Mouse (Mus musculus): ENCODE results near the gene Gba2.
"Not testable (repeated sequence)": the region's sequence is repeated elsewhere in the genome, so short reads cannot be mapped to it uniquely, and the experiment has no call there.

Gene Gba2

DNA sequence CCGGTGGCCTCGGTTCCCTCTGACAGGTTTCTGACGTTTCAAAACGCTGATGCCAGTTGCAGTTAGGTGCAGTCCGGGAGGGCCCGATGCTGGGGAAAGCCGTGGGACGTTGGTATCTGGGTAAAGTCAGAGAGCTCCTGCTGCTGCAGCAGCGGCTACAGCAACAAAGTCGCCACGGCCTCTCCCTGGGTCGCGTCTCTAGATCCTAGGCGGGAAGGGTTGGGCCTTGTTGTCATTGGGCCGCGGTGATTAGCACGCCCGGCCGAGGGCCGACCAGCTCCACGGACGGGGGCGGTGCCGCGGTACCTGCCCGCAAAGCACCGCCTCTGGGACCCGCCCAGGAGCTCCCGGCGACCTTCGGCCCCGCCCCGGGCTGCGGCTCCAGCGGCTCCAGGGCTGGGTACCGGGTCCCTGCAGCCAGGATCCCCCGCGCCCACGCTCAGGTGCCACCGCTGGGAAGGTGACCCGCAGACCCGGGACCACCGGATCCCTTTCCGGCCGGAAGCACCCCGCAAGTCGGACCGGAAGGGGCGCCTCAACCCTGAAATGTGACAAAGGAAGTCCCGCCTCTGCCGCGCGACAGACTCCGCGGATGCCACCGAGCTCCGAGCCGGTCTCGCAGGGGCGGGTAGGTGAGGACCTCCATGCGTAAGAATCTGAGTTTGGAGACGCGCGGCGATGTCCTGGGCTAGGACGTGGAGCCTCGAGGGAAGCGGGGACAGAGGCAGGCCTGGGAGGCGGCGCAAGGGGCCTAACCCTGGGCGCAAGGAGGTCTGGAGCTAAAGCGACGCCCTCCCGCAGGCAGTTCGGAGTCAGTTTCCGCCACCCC is at the start of gene Gba2, which contains the start of gene Rgp1:
Gba2 (minus strand) TSS at position 498 of the 829 bp plus-strand sequence.
Rgp1 (plus strand) TSS at position 340 of the 829 bp plus-strand sequence.
- in situ Hi-C loops (cut with MboI) = no loop called here

DNA sequence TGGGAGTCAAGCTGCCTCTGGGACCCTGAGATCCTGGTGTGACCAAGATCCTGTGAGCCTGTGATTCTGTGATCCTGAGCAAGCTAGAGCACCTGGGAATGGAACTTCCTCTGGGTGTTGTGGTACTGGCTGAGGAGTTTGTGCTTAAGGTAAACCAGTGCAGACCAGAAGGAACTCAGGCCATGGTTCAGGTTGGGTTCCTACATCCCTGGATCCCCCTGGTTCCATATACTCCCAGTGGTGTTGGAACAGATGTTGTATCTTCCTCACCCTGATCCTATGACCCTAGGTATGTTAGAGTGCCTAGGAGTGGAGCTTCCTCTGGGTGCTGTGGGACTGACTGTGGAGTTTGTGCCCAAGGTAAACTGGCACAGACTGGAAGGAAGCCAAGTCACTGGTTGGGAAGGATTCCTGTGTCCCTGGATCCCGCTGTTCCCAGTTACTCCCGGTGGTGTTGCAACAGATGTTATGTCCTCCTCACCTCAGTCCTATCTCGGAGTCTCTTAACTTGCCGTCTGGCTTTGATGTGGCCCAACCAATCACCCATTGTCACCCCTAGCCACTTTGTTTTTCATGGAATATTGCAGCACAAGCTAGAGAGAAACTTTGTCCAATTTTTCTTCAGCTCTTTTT is 41.6 kb upstream of the Gba2 start:
- in situ Hi-C loops (cut with MboI) = no loop called here

DNA sequence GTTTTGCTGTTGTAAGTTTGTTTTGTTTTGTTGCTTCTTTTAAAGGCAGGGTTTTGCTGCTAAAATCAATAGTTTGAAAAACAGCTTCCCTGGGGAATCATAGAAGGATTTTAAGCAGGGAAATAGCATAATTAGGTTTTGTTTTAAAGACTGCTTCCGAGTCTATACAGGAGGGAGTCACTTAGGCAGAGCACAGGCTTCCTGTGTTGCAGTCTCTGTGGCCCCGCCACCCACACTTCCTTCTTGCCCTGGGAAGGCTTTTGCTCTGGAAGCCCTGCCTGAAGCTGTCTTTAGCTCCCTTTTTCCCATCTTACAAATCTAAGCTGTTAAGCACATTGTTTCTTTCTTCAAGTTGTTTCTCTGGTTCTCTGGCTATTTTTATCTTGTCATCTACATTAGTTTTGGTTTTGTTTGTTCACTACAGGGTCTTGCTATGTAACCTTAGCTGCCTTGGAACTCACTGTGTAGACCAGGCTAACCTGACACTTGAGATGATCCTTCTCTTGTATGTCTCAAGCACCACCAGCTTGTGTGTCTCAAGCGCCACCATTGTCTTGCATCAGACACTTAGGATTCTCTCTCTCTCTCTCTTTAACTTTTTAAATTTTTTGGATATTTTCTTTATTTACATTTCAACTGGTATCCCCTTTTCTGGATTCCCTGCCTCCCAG is 34.5 kb upstream of the Gba2 start:
- in situ Hi-C loops (cut with MboI) = no loop called here

DNA sequence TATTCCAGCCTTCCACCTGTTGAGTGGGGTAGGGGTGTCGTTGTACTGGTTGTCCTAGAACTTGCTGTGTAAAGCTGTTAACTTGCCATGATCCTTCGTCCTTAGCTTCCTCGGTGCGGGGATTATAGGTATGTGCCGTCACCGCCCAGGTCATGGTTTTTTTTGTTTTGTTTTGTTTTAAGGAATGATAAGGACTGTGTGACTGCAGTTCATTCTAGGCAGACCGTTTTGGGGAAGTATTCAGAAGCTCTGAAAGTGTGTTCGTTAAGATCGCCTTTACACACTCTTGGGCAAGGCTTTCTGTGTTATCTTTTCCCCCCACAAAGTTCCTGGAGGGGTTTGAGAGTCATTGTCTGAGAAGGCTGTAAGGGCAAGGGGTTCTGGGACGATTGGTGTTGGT is 33.9 kb upstream of the Gba2 start:
- in situ Hi-C loops (cut with MboI) = no loop called here

DNA sequence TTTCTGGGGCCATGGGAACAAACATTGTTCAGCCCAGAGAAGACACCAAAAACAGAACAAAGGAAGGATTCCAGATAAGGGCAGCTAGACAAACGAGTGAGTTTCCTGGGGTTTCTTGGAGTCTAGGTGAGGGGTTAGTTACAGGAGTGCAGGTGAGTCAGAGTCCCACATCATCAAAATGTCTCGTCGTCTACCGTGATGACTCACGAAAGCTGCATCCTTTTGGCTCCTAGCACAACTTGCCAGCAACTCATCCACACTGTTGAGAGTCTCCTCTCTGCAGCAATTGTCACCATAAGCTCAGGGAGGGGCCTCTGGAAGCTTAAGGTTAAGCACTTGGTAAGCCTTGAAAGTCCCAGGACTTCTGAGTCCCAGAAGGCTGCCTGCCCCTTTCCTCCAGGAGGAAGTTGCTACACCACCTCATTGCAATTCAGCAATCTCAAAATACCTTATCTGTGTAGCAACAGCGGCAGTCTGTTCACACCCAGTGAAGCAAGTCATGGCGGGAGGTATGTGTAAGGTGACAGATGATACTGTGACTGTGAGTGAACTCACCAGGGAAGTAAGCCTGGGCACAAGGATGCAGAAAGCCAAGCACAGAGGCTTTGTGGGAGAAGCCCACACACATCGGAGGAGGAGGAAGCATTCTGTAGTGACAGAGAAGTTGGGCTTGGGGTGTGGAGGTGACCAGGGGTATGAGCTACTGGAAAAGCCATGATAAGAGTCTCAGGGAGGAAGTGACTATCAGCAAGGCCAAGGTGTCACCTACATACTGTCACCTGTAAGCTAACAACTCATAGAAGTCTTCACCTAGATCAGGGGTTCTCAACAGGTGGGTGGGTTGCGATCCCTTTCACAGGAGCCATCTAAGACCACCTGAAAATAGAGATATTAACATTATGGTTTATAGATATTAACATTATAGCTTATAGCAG is 26.3 kb upstream of the Gba2 start:
- in situ Hi-C loops (cut with MboI) = no loop called here

DNA sequence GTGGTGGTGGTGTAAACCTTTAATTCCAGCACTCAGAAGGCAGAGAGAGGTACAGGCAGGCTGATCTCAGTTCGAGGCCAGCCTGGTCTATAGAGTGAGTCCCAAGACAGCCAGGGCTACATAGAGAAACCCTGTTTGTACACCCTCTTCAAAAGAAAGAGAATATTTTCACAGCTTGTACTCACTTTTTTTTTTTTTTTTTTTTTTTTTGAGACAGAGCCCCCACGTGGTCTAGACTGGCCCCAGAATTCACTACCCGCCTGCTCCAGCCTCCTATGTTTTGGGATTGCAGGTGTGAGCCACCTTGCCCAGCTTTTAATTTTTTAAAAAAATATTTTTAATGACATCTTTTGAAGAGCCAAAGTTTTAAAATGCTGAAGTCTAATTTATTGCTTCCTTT is 25.4 kb upstream of the Gba2 start:
- in situ Hi-C loops (cut with MboI) = no loop called here

DNA sequence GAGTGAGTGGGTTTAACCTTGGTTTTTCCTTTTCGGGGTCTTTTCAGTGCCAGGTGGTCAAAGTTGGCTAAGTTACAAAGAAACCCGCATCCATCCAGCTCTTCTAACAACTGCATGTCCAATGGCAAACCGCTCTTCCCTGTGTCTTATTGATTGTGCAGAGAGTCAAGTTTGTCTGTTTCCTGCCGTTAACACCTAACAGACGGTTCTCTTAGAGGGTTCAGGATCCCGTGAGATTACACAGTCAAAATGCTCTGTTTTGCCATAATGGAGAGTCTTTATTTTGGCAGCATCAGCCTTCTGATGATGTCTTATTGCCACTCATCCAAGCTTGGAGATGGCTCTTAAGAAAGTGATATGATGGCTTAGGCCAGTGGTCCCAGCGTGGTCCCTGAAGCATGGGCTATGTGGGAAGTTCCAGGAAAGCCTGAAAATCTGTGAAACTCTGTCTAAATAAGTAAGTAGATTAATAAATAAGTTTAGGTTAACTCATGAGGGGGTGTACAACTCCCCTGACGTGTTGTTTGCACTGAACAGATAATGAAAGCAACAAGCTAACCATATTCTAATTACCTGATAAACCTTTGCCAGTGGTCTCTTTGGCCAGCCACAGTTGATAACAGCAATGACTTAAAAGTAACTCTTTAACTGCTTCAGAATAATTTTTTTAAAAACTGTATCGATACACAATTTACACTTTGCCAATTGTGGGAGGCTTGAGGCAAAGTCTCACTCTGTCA is 21.7 kb upstream of the Gba2 start:
- in situ Hi-C loops (cut with MboI) = no loop called here

DNA sequence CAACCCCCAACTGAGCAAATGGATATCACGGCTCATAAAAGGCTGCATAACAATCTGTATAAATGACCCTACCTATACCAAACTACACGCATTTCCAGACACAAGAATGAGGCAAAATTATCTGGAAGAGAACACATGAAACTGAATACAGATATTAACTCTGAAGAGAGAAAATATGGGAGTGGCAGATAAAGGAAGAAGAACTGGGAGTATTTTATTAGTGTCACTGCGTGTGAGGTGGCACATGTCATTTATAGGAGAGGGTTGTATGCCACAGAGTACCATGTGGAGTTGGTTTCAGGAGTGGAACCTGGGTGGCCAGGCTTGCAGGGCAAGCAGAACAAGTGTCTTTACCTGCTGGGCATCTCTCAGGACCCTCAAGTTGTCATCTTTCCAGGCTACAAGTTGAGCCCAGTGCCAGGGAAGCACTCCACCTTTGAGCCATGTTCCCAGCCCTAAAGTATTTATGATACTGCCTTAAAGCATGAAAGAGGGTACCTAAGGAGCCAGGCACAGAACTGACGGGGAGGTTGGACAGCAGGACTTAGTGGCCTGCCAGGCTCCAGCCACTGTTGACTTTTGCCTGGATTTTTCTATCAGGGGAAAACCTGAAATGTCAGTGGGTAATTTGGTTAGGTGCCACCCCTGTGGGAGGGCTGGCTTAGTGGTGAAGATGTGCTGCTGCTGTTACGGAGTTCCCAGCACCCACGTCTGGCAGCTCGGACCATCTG is 20.1 kb upstream of the Gba2 start:
- in situ Hi-C loops (cut with MboI) = no loop called here

DNA sequence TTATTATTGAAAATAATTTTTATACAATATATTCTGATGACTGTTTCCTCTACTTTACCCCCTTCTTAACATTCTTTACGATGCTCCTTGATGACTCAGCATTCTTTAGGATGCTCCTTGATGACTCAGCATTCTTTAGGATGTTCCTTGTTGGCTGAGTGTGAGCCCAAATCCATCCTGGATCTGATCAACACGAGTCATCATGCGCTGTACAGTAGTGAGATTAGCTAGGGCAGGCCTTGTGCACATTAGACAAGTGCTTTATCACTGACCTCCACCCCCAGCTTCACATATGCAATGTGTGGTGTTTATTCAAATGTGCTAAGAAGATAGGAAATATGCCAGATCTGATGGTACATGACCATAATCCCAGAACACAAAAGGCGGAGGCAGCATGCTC is 19.5 kb upstream of the Gba2 start:
- in situ Hi-C loops (cut with MboI) = no loop called here

DNA sequence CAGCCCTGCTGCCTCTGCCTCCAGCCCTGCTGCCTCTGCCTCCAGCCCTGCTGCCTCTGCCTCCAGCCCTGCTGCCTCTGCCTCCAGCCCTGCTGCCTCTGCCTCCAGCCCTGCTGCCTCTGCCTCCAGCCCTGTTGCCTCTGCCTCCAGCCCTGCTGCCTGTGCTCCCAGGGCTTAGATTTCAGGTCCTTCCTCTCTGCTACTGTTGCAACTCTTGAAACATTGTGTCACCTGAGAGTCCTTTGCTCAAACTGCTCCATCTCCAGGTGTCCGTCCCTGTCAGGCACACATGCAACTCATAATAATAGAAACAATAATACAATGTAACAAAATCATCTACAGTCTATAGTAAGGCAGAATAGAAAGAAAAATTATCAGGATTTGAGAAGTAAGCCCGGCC is 17.9 kb upstream of the Gba2 start:
- in situ Hi-C loops (cut with MboI) = not testable (repeated sequence)

DNA sequence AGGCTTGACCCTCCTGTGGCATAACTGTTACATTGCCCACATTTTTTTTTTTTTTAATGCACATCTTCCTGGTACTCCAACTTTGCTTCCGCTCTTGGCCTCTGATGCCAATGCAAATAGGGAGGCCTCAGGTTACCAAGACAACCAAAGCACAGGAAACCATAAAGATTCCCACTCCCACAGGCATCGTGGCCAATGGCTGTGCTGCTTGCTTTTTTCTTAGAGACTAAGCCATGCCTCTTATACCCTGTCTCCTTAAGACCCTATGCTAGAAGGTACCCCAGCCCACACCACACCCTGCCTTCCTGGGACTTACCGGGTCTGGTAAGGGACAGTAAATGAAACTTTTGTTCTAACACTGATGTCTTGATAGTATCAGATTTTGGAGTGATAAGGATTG is 14.8 kb upstream of the Gba2 start:
- in situ Hi-C loops (cut with MboI) = no loop called here

DNA sequence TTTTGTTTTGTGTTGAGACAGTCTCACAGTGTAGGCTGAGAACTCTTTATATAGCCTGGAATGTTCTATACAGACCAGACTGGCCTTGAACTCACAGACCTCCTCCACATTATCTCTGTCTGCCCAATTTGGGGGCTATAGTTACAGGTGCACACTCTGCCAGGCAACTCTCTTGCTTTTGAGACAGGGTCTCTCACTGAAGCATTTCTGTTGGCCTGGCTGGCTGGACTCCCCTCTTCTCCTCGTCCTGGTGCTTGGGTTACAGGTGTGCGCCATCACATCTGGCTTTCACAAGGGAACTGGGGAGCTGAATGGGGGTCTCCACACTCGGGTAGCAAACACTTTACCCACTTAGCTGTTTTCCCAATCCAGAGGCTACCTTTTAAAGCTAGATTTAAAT is 13.3 kb upstream of the Gba2 start:
- in situ Hi-C loops (cut with MboI) = no loop called here

DNA sequence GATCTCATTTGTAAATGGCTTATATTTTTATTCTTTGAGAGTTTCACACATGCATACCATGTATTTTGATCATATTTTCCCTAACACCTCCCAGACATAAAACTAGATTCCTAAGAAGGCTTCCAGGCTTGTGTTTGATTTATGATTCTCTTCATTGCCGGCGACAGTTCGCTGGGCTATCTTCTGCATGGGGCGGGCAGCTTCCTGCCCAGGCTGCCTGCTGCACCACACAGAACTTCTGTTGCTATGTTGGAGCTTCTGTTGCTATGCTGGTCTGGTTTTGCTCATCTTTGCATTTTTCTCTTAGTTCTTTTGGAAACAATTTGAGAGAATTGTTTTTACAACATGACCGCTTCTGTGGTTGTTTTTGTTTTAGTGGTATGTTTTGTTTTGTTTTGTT is 12.9 kb upstream of the Gba2 start:
- in situ Hi-C loops (cut with MboI) = no loop called here

DNA sequence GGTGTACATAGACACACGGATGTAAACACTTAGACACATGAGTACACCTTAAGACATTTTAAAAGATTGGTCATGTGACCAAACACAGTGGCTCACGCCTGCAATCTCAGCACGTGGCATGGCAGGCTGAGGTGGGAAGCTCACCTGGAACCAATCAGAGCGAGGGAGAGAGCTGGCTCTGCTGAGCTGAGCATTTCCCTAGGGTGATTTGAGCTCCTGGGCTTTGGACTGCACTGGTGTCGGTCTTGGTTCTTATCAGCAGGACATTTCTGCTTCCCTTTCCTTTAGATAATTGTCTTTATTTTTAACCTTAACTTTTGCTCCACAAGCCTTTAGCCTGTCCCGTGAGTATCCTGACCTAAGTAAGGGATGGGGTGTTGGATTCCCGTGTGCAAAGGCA is 9.0 kb upstream of the Gba2 start:
- in situ Hi-C loops (cut with MboI) = no loop called here

DNA sequence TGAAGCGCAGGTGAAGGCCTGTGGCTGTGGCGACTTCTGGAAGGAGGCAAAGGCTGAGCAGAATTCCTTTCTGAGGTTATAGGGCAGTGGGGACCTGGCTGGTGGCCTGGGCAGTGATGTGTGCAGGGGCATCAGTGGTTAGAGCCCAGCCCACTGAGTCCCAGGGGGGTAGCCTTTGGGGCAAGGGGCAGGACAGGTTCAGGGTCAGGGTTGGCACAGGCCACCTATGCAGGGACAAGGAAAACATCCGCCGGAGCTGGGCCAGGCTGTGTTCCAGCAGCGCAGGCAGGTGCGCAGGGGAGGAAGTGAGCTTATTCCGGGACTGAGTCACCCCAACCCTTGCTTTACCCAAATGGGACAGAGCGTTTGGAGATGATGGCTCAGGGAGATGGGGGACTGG is 7.7 kb upstream of the Gba2 start:
- in situ Hi-C loops (cut with MboI) = no loop called here

DNA sequence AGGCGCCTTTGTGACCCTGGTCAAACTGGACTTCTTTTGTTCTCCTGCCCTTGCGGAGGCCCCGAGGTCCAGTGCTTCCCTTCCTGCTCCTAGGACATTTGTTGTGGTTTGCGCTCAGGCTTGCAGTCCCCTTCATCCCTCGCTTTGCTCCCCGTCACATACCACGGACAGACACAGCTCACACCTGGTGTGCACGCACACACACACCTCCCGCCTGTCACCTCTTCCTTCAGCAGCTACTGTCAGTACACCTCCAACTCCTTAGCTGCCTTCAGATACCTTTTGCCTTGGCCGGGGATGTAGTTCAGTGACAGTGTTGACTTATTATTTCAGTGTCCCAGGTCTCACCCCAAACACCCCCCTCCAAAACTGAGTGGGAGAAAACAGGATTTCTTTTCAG is 7.0 kb upstream of the Gba2 start:
- in situ Hi-C loops (cut with MboI) = no loop called here

DNA sequence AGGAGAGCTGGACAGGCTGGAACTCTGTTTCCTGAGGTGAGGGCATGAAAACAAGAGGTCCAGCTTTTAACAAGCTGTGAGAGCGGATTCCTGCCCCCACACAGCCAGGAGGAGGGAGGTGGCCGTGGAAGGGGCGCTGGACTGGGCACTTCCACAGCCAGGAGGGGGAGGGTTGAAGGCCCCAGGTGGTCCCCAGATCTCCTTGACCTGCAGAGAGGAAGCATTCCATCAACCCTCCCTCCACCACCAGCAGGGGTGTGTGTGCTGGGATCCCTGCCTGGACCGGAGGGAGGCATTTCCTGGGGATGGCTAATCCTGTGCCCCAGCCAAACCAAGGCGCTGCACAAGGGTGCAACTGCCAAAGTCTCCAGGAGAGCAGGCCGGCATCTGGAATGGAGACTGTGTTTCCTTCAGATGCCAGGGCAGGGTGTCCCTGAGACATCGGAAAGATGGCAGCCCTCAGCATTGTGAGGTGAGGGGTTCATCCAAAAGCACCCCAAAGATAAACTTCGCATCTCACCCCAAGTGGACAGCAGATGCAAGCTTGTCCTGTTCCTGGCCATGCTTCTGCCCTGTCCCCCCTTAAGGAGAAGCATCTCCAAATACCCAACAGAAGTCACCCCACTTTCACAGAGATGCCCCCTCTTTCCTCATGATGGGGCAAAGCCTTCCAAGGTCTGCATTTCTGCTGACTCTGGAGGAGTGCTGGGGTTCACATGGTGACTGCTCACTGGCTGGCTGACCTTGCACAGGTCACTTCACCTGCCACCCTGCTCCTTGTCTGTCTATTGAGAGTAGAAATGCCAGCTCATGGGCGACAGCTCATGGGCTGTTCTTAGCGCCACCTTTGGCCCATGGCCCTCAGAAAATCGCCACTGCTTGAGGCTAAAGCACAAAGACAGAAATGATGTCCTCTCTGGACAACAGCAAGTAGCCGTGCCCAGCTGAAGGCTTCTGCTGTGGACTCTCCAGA is 6.1 kb upstream of the Gba2 start, which contains the start of gene Msmp:
Msmp (minus strand) TSS at position 51 of the 973 bp plus-strand sequence.
- in situ Hi-C loops (cut with MboI) = no loop called here

DNA sequence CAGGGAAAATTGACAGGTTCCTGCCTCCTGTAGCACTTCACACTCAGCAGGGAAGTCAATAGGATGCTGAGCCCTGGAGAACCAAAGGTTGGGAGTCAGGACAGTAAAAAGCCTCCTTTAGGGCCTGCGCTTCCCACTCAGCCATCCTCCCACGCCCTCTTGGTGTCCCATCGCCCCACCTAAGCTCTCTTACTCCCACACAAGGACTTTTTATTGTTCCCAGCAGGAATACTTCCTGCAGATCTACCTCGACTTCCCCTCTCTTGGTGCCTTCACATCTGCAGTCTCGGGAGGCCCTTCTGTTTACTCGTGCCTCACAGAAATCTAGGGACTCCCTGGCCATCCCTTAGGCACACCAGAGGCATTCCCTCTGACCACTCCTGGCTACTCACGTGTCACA is 4.7 kb upstream of the Gba2 start:
- in situ Hi-C loops (cut with MboI) = no loop called here

DNA sequence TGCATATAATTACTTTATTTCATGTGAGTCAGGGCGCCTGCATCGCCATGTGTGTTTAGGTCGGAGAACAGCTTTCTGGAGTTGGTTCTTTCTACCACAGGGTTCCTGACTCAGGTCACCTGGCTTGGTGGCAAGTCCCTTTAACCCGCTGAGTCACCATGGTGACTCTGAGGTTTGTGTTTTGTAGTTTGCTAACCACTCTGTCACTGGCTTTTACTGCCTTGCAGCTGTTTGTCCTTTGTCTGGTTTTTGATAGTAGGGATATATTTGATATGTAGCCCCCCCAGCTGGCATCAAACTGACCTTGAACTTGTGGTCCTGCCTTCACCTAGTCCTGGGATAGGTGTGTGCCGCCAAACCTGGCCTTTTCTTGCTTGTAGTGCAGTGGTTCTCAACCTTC is 3.6 kb upstream of the Gba2 start:
- in situ Hi-C loops (cut with MboI) = no loop called here

Measured in mature B cell (primary cell).